Mouse (Mus musculus): Measurements from ENCODE around the gene Sgcb. TPM values are rescaled to one million over a fixed set of nuclear protein-coding genes. Genes with fewer than 3 reads are reported as not detected.

The Sgcb gene
- polyA plus RNA-seq, 1 experiment from 2014 or later, result 14.3 TPM

DNA sequence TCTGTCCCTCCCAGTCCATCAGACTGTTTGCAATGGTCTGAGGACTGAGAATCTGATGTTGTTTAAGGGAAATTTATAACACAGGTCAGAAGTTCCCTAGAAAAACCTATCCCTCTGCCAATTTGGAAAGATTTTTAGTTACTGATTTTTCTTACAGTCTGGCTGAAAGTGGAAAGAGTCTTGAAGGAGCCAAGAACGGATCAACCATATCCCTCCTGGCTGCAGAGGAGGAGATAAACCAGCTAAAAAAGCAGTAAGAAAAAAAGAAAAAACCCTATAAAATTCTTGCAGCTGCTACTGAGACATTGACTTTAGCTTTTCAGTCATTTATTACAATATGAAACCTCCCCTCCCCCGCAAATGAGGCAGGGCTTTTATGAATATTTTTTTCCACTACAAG, 19.1 kb upstream of the Sgcb start:
- Histone ChIP-seq H3K4me2 (ENCODE audit: low read length) (no peak overlapping the region), H3K27me3 (ENCODE audit: insufficient read depth, low read length) (no peaks in the 10 kb centered on the region), H3K9ac (ENCODE audit: low read depth, low read length) (no peak overlapping the region), H3K4me3 (replicated peaks; ENCODE audit: low read depth, low read length) (no peak overlapping the region), H3K36me3 (ENCODE audit: insufficient read depth, low read length) (no peaks in the 10 kb centered on the region), H3K4me1 (replicated peaks; ENCODE audit: insufficient read depth, low read length) (no peaks in the 10 kb centered on the region), H3K9me3 (replicated peaks; ENCODE audit: low read length) (no peaks in the 10 kb centered on the region), H3K27ac (no peak overlapping the region)
- 65% methylated on average over 2 of the region's 2 CpGs for WGBS
- peak; percentile 32 for DNase-seq (ENCODE audit: low spot score)
- no peak for ATAC-seq (replicated peaks; ENCODE audit: low FRiP score, low read depth)
- no peak for TF ChIP-seq CTCF (IDR thresholded peaks at IDR 0.05; ENCODE audit: low read depth)

DNA sequence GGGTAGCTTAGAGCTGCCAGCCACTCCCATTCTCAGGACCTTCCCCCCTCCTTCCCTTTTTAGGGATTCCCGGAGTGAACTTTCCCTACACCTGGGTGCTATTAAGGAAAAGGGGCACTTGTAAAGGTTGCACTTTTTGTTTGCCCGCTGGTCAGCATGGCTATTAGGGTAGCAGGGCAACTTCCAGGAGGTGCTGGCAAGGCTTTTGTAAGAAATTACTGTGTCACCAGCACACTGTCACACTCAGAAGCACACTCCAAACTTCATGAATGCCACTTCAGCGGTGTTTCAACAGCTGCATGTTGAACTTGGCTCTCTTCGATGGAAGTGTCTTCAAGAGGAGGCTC, 4.2 kb upstream of the Sgcb start:
- Histone ChIP-seq H3K36me3 (ENCODE audit: insufficient read depth, low read length) (no peaks in the 10 kb centered on the region), H3K4me1 (replicated peaks; ENCODE audit: insufficient read depth, low read length) (peaks cover 10% of the 10 kb centered on the region; the same call in 1 of the 2 replicates), H3K4me2 (ENCODE audit: low read length) (peak overlapping the region; percentile 96), H3K9me3 (replicated peaks; ENCODE audit: low read length) (no peaks in the 10 kb centered on the region), H3K27me3 (ENCODE audit: insufficient read depth, low read length) (peaks cover 31% of the 10 kb centered on the region), H3K4me3 (replicated peaks; ENCODE audit: low read depth, low read length) (peak overlapping the region; percentile 58), H3K27ac (no peak overlapping the region), H3K9ac (ENCODE audit: low read depth, low read length) (peak overlapping the region; percentile 54; the same call in 1 of the 2 replicates)
- no peak for TF ChIP-seq CTCF (IDR thresholded peaks at IDR 0.05; ENCODE audit: low read depth)
- ATAC-seq (replicated peaks; ENCODE audit: low FRiP score, low read depth) (no peak), DNase-seq (ENCODE audit: low spot score) (no peak)
- WGBS, result 7% methylated on average over 4 of the region's 4 CpGs

DNA sequence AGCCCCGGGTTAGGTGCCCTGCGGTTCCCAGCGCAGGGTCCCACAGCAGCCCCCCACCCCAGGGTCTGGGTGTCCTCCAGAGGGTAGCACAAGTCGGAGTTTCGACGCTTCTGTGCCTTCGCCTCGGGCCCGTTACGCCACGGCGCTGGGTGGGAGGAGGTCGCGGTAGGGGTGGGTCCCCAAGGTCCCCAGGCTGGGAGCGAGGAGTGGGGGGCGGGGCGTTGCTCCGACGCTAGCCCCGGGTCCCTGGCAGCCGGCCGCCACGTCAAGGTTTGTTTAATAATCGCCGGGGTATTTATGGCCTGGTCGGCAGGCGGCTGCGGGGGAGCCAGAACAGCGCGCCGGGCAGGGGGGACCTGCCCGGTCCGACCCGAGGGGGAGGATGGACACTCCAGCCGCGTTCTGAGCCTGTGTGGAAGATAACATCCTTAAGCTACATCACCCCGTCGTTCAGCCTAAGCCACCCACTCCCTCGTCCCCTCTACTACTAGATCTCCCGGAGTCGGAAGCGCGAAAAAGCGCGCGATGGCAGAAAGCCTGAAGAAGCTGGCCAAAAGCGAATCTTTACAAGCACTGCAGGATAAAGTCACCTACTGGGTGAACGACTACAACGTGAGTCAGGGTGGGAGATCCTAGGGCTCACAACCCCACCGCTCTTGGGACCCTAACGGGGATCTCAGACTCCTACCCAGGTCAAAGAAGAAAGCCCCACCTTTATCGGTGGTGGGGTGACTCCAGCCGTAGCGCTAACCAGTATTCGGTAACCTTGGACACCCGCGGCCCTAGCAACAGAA, 3.7 kb upstream of the Sgcb start, which contains the start of gene Spata18:
Gene Spata18, plus strand, starts transcription at position 319 of the 794 bp plus-strand sequence.
- 1% methylated on average over 57 of the region's 57 CpGs for WGBS
- Histone ChIP-seq H3K4me1 (replicated peaks; ENCODE audit: insufficient read depth, low read length) (peaks cover 10% of the 10 kb centered on the region; the same call in 1 of the 2 replicates), H3K9me3 (replicated peaks; ENCODE audit: low read length) (no peaks in the 10 kb centered on the region), H3K27me3 (ENCODE audit: insufficient read depth, low read length) (peaks cover 31% of the 10 kb centered on the region), H3K9ac (ENCODE audit: low read depth, low read length) (peak within 1 kb of the TSS; percentile 54), H3K4me3 (replicated peaks; ENCODE audit: low read depth, low read length) (peak within 1 kb of the TSS; percentile 58), H3K36me3 (ENCODE audit: insufficient read depth, low read length) (no peaks in the 10 kb centered on the region), H3K4me2 (ENCODE audit: low read length) (peak within 1 kb of the TSS; percentile 96), H3K27ac (no peak within 1 kb of the TSS)
- peak; percentile 29 for DNase-seq (ENCODE audit: low spot score)
- ATAC-seq (replicated peaks; ENCODE audit: low FRiP score, low read depth), result no peak
- TF ChIP-seq CTCF (IDR thresholded peaks at IDR 0.05; ENCODE audit: low read depth), result no peak

DNA sequence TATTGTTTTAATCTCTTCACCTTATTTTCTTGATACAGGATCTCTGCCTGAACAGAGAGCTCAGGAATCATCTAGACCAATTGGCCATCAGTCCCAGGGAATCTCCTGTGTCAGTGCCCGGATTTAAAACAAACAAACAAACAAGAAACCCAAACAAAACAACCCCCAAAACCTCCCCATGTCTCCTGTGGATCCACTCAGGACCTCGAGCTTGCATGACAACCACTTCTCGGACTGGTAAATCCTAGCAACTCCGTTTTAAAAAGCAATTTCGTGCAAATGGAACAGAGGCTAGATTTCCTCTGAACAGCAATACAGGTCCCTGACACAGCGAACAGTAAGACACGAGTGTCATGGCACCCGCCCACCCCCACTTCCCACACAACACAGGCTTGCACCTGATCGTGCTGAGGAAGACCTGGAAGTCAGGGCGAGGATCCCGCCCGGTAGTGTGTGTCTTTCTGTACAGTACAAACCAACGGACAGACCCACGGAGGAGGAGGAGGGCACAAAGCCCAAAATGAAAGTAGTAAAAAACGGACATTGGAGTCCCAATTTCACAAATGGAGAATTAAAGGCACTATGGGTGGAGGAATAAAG, 2.9 kb upstream of the Sgcb start:
- Histone ChIP-seq H3K9ac (ENCODE audit: low read depth, low read length) (peak overlapping the region; percentile 54; the same call in 1 of the 2 replicates), H3K27me3 (ENCODE audit: insufficient read depth, low read length) (peaks cover 31% of the 10 kb centered on the region)
- WGBS, result 2% methylated on average over 15 of the region's 15 CpGs

DNA sequence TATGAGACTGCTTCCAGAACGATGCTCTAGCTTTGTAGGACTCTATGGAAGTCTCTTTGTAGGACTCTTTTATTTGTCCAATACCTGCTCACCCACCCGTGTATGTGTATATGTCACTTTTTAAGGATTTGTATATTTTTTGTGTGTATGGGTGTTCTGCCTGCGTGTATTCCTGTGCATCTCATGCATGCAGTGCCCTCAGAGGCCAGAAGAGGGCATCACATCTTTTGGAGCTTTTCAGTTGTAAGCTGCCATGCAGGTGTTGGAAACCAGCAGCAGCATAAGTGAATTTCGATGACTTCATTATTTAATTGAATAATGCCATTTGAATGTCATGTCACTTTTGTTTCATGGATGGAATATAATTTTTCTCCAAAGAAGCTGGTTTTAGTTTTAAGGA, 5.5 kb downstream of the Sgcb start:
- Histone ChIP-seq H3K27ac (no peak overlapping the region), H3K27me3 (ENCODE audit: insufficient read depth, low read length) (no peaks in the 10 kb centered on the region), H3K9me3 (replicated peaks; ENCODE audit: low read length) (no peaks in the 10 kb centered on the region), H3K4me2 (ENCODE audit: low read length) (no peak overlapping the region), H3K9ac (ENCODE audit: low read depth, low read length) (no peak overlapping the region), H3K36me3 (ENCODE audit: insufficient read depth, low read length) (0 out of 2 replicates have a peak, but pooled peaks cover 7% of the 10 kb centered on the region), H3K4me3 (replicated peaks; ENCODE audit: low read depth, low read length) (no peak overlapping the region), H3K4me1 (replicated peaks; ENCODE audit: insufficient read depth, low read length) (no peaks in the 10 kb centered on the region)
- DNase-seq (ENCODE audit: low spot score) (peak; percentile 17), ATAC-seq (replicated peaks; ENCODE audit: low FRiP score, low read depth) (no peak)
- peak; percentile 65 for TF ChIP-seq CTCF (IDR thresholded peaks at IDR 0.05; ENCODE audit: low read depth)
- 89% methylated on average over 4 of the region's 4 CpGs for WGBS

More for the DNA sequence above, 2.9 kb upstream of the Sgcb start:
- ATAC-seq (replicated peaks; ENCODE audit: low FRiP score, low read depth) (no peak), DNase-seq (ENCODE audit: low spot score) (no peak)
- Histone ChIP-seq H3K9me3 (replicated peaks; ENCODE audit: low read length) (no peaks in the 10 kb centered on the region), H3K4me3 (replicated peaks; ENCODE audit: low read depth, low read length) (peak overlapping the region; percentile 58), H3K4me1 (replicated peaks; ENCODE audit: insufficient read depth, low read length) (peaks cover 10% of the 10 kb centered on the region; the same call in 1 of the 2 replicates), H3K36me3 (ENCODE audit: insufficient read depth, low read length) (no peaks in the 10 kb centered on the region), H3K4me2 (ENCODE audit: low read length) (peak overlapping the region; percentile 96), H3K27ac (no peak overlapping the region)
- no peak for TF ChIP-seq CTCF (IDR thresholded peaks at IDR 0.05; ENCODE audit: low read depth)

DNA sequence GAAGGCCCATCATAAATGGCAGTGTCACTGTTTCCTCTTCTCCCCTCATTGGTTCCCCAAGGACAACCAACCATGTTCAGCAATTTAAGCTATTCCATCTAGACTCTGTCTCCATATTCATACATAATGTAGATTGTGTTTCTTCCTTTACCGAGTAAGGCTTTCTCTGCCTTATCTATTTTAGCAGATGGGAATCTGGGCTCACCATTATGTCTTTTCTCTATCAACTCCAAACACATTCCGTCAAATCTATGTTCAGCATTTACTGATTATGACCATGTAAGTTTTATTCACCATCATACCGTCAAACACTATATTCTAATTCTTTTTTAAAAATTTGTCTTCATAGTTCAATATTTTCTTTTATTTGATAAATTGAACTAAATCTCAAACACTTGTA, 6.5 kb downstream of the Sgcb start:
- no peak for TF ChIP-seq CTCF (IDR thresholded peaks at IDR 0.05; ENCODE audit: low read depth)
- Histone ChIP-seq H3K9me3 (replicated peaks; ENCODE audit: low read length) (no peaks in the 10 kb centered on the region), H3K9ac (ENCODE audit: low read depth, low read length) (no peak overlapping the region), H3K4me2 (ENCODE audit: low read length) (no peak overlapping the region), H3K36me3 (ENCODE audit: insufficient read depth, low read length) (0 out of 2 replicates have a peak, but pooled peaks cover 7% of the 10 kb centered on the region), H3K4me3 (replicated peaks; ENCODE audit: low read depth, low read length) (no peak overlapping the region), H3K27me3 (ENCODE audit: insufficient read depth, low read length) (no peaks in the 10 kb centered on the region), H3K4me1 (replicated peaks; ENCODE audit: insufficient read depth, low read length) (no peaks in the 10 kb centered on the region), H3K27ac (no peak overlapping the region)
- WGBS, result 94% methylated on average over 3 of the region's 3 CpGs
- ATAC-seq (replicated peaks; ENCODE audit: low FRiP score, low read depth), result no peak
- DNase-seq (ENCODE audit: low spot score), result no peak

All from kidney, postnatal 0 days (tissue).